In the genomic region with DNA sequence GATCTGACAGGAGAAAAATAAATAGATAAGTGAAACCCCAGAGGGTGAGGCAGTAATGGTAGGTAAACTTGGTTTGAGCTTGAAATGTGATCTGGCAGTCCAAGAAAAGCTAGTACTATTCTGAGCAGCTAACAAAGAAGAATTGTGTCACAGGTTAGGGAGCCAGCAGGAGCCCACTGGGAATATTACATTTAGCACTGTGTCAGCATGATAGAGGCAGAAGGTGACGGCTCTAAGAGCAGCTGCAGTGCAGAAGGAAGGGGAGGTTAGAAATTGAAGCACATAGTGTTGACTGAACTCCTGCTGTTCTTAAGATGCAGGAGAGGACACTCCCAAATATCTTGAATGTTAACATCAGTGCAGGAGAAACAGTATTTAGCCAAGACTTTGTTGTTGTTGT, we compare ENCODE assay signal across 26 mouse cellular contexts. TPM values are rescaled to one million over a fixed set of nuclear protein-coding genes. Genes with fewer than 3 reads are reported as not detected.
DNase-seq lines count a peak whose midpoint lies in the region; ATAC-seq and TF ChIP-seq lines count a peak whose summit lies in the region.
"Had no signal": no experiment of that assay in that cellular context is flagged by ENCODE, and none has a peak within 500 bp of the region (broad histone marks: within the 10 kb centered on the region; RNA-seq: fewer than 3 reads in every experiment).

No protein-coding gene starts in this region.

- H3K4me3 ChIP-seq in embryonic facial prominence, embryonic 12.5 days = no peak overlapping the region
- no peak overlapping the region for H3K4me3 ChIP-seq in embryonic facial prominence, embryonic 10.5 days
- no peak overlapping the region for H3K4me3 ChIP-seq in gastrocnemius, adult 2 months
- H3K4me3 ChIP-seq: embryonic facial prominence, embryonic 13.5 days; forebrain, embryonic 10.5 days; forebrain, embryonic 13.5 days; heart, adult 2 months; hindbrain, embryonic 13.5 days; intestine, embryonic 15.5 days had no signal

- TF ChIP-seq CTCF in gastrocnemius, adult 2 months (IDR thresholded peaks at IDR 0.05) = no peak

- H3K4me2 ChIP-seq in embryonic facial prominence, embryonic 12.5 days (replicated peaks) = no peak overlapping the region
- H3K4me2 ChIP-seq: embryonic facial prominence, embryonic 13.5 days; forebrain, embryonic 13.5 days; heart, embryonic 11.5 days; hindbrain, embryonic 13.5 days; intestine, embryonic 15.5 days had no signal

- ATAC-seq in embryonic facial prominence, embryonic 12.5 days (ENCODE audit: insufficient number of reproducible peaks, insufficient read depth, low FRiP score, low TSS enrichment) = 0 out of 2 replicates have a peak, but pooled peaks have one; percentile 15
- ATAC-seq: activated CD4-positive, CD25-positive, alpha-beta regulatory T cell, adult 4 months; CD4-positive, CD25-positive, alpha-beta regulatory T cell, adult 4 months; forebrain, embryonic 13.5 days; hindbrain, embryonic 16.5 days; intestine, embryonic 15.5 days had no signal

- DNase-seq in embryonic facial prominence, embryonic 10.5 days (ENCODE audit: low spot score) = no peak
- DNase-seq in gastrocnemius, adult 18-20 months (ENCODE audit: low spot score) = peak; percentile 30
- no peak for DNase-seq in gastrocnemius, adult 2 months
- DNase-seq in R1 (ENCODE audit: low read depth, low spot score) (peak; percentile 69), adipocyte (ENCODE audit: low spot score) (peak; percentile 82)
- DNase-seq in cerebellum, postnatal 36 days = no peak
- DNase-seq in heart, adult 8-10 months (ENCODE audit: low spot score) = no peak
- DNase-seq: adrenal gland, adult 8-10 months; cerebellum, adult 11-12 months; cerebellum, adult 8-10 months; cerebellum, postnatal 10 days; gastrocnemius, postnatal 10 days; gastrocnemius, postnatal 36 days; heart, adult 2 months; kidney, adult 11 months; kidney, adult 8-10 months had no signal

- H3K4me1 ChIP-seq in embryonic facial prominence, embryonic 12.5 days = no peaks in the 10 kb centered on the region
- no peaks in the 10 kb centered on the region for H3K4me1 ChIP-seq in embryonic facial prominence, embryonic 10.5 days
- H3K4me1 ChIP-seq: embryonic facial prominence, embryonic 13.5 days; forebrain, embryonic 10.5 days; forebrain, embryonic 13.5 days; hindbrain, embryonic 13.5 days; intestine, embryonic 15.5 days had no signal

- H3K27me3 ChIP-seq in embryonic facial prominence, embryonic 12.5 days = no peaks in the 10 kb centered on the region
- H3K27me3 ChIP-seq in embryonic facial prominence, embryonic 10.5 days (replicated peaks; ENCODE audit: low read depth, poor library complexity, severe bottlenecking) = no peaks in the 10 kb centered on the region
- H3K27me3 ChIP-seq: embryonic facial prominence, embryonic 13.5 days; forebrain, embryonic 13.5 days; hindbrain, embryonic 13.5 days; intestine, embryonic 15.5 days had no signal

- 28% methylated on average over 1 of the region's 1 CpGs for WGBS in embryonic facial prominence, embryonic 12.5 days
- 51% methylated on average over 1 of the region's 1 CpGs for WGBS in embryonic facial prominence, embryonic 10.5 days

- no peaks in the 10 kb centered on the region for H3K36me3 ChIP-seq in embryonic facial prominence, embryonic 12.5 days
- H3K36me3 ChIP-seq in embryonic facial prominence, embryonic 10.5 days (replicated peaks) = 0 out of 2 replicates have a peak, but pooled peaks cover 6% of the 10 kb centered on the region
- H3K36me3 ChIP-seq: embryonic facial prominence, embryonic 13.5 days; hindbrain, embryonic 13.5 days; intestine, embryonic 15.5 days had no signal

- H3K9ac ChIP-seq in embryonic facial prominence, embryonic 12.5 days = no peak overlapping the region
- H3K9ac ChIP-seq: embryonic facial prominence, embryonic 13.5 days; forebrain, embryonic 13.5 days; hindbrain, embryonic 13.5 days; intestine, embryonic 15.5 days had no signal

- no peaks in the 10 kb centered on the region for H3K9me3 ChIP-seq in embryonic facial prominence, embryonic 12.5 days
- no peaks in the 10 kb centered on the region for H3K9me3 ChIP-seq in embryonic facial prominence, embryonic 10.5 days
- H3K9me3 ChIP-seq: embryonic facial prominence, embryonic 13.5 days; forebrain, embryonic 10.5 days; forebrain, embryonic 13.5 days; hindbrain, embryonic 13.5 days; intestine, embryonic 15.5 days had no signal

- no peak overlapping the region for H3K27ac ChIP-seq in embryonic facial prominence, embryonic 12.5 days
- no peak overlapping the region for H3K27ac ChIP-seq in embryonic facial prominence, embryonic 10.5 days (replicated peaks)
- no peak overlapping the region for H3K27ac ChIP-seq in gastrocnemius, adult 2 months
- H3K27ac ChIP-seq: embryonic facial prominence, embryonic 13.5 days; forebrain, embryonic 10.5 days; forebrain, embryonic 13.5 days; heart, adult 2 months; hindbrain, embryonic 13.5 days; intestine, embryonic 15.5 days had no signal

- intact Hi-C loops in gastrocnemius, adult 2 months (cut with DNase I) = no loop called here

RNA-seq across cellular contexts. Expression of a gene that starts 54.0 kb away (rescaled TPM):
- 20.5 and 21.4 TPM in 2 replicates for polyA plus RNA-seq in embryonic facial prominence, embryonic 12.5 days (2016; fragmentation: Nextera tagmentation; extraction: Ambion mirVana)
- 12.0 and 14.9 TPM in 2 replicates for polyA plus RNA-seq in embryonic facial prominence, embryonic 10.5 days (2016; fragmentation: Nextera tagmentation; extraction: Ambion mirVana)
- total RNA-seq in gastrocnemius, adult 18-20 months (2021) = 10 to 100 TPM; 17.9 to 23.7 TPM
- total RNA-seq in gastrocnemius, adult 2 months (2021) = 10 to 100 TPM; 14.7 to 20.3 TPM
- 10 to 100 TPM; 14.2 to 19.6 (median 17.2) TPM for total RNA-seq in heart, adult 8-10 months (2022)

Comparison
In these comparisons a context has a peak if more than half of its experiments do, and no peak if none do; other contexts are left out.
1. DNase-seq: peak in gastrocnemius, adult 18-20 months (single experiment), R1 (single experiment) and adipocyte (single experiment); none in embryonic facial prominence, embryonic 10.5 days (single experiment), gastrocnemius, adult 2 months (single experiment), cerebellum, postnatal 36 days (0 of 2) and heart, adult 8-10 months (single experiment).